Mouse (Mus musculus): ENCODE results near the gene 1700020L24Rik.

Gene 1700020L24Rik

GRCm38 (mm10) chr11:83472324-83473234 lies 35.1 kb downstream of the 1700020L24Rik start, which contains the start of gene Taf15:
Gene Taf15, plus strand, starts transcription at chr11:83473086.
- DNase-seq (ENCODE audit: low spot score): peak; percentile 99

- no peak for DNase-seq (ENCODE audit: low spot score)
Observed at GRCm38 (mm10) chr11:83473235-83474016, 35.9 kb downstream of the 1700020L24Rik start.

Data from testis, postnatal 14 days (tissue).